Mouse (Mus musculus) G1E (cell line): ENCODE measurements around the gene Igsf9b.

Source experiments
- CTCF ChIP-seq: IDR thresholded peaks from 2 replicates; pipeline ENCODE4 v1.5.1; 2012; ENCODE audit warnings: low read depth, low read length, inconsistent platforms, mixed read lengths
- GATA1 ChIP-seq: IDR thresholded peaks from 2 replicates; pipeline ENCODE4 v1.6.1; 2012; ENCODE audit warnings: borderline replicate concordance, low read length, inconsistent platforms, mixed read lengths
- GATA2 ChIP-seq: IDR thresholded peaks from 2 replicates; pipeline ENCODE4 v1.6.1; 2012; ENCODE audit warnings: low read depth, low read length, inconsistent platforms, borderline replicate concordance
- POLR2AphosphoS5 ChIP-seq: IDR thresholded peaks from 2 replicates; pipeline ENCODE4 v1.6.1; 2012; ENCODE audit warnings: low read depth, low read length, inconsistent platforms; ENCODE audit not compliant: insufficient replicate concordance
- TAL1 ChIP-seq: conservative IDR thresholded peaks from 2 replicates; pipeline ENCODE4 v1.6.1; 2012; ENCODE audit warnings: low read depth, low read length, inconsistent platforms, mixed read lengths

DNA sequence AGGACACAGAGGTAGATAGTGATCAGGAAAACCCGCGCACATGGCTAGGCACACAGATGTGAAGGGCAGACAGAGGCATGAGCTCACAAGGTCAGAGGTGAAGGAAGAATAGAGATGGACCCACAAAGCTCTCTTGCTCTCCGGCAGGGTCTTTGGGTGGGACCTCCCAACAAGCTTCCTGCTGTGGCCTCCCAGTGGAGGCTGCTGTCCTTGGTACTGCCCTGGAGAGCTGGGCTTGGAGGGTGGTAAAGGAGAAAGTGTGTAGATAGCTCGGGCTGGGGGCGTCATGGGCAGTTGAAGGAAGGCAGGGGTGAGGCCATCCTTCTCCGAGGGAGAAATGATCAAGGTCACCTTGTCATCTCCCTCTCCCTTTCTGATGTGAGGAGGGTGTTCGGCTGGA, 9.0 kb downstream of the Igsf9b start:
- TF ChIP-seq CTCF (no peak), TAL1 (no peak), GATA1 (no peak), POLR2AphosphoS5 (no peak), GATA2 (no peak)
